Mouse (Mus musculus) intestine, embryonic 15.5 days (tissue): Measurements from ENCODE around the gene Slc22a5. TPM values are rescaled to one million over a fixed set of nuclear protein-coding genes. Genes with fewer than 3 reads are reported as not detected.

Experiments
- ATAC-seq: fragments of 200-750 bp; cut with Nextera tagmentation; 2 replicates; pipeline ENCODE4 v1.8.0; 2017; ENCODE audit warnings: moderate TSS enrichment, moderate library complexity
- H3K27ac ChIP-seq: fragments of 300-500 bp; sonication (generic); 2 replicates; pipeline ENCODE4 v1.5.1; 2015; ENCODE audit warnings: mild to moderate bottlenecking, inconsistent platforms
- H3K27me3 ChIP-seq: fragments of 300-500 bp; sonication (generic); replicated peaks from 2 replicates; pipeline ENCODE4 v1.6.1; 2015; ENCODE audit warnings: inconsistent platforms
- H3K36me3 ChIP-seq: fragments of 300-500 bp; sonication (generic); 2 replicates; pipeline ENCODE4 v1.6.1; 2015; ENCODE audit warnings: inconsistent platforms
- H3K4me1 ChIP-seq: fragments of 300-500 bp; sonication (generic); replicated peaks from 2 replicates; pipeline ENCODE4 v1.6.1; 2015; ENCODE audit warnings: inconsistent platforms
- H3K4me2 ChIP-seq: fragments of 300-500 bp; sonication (generic); replicated peaks from 2 replicates; pipeline ENCODE4 v1.6.1; 2015; ENCODE audit warnings: mild to moderate bottlenecking, inconsistent platforms
- H3K4me3 ChIP-seq: fragments of 300-500 bp; sonication (generic); replicated peaks from 2 replicates; pipeline ENCODE4 v1.5.1; 2015; ENCODE audit warnings: inconsistent platforms
- H3K9ac ChIP-seq: fragments of 300-500 bp; sonication (generic); 2 replicates; pipeline ENCODE4 v1.6.1; 2015; ENCODE audit warnings: inconsistent platforms
- H3K9me3 ChIP-seq: fragments of 300-500 bp; sonication (generic); 2 replicates; pipeline ENCODE4 v1.6.1; 2016; ENCODE audit warnings: inconsistent platforms
- WGBS: fragments of 180-500 bp; shearing (Covaris S2); methylation state at CpG from one replicate; pipeline ENCODE4 v1.1.7; 2015; 5-methylcytosine and 5-hydroxymethylcytosine counted together
- polyA plus RNA-seq: library from polyadenylated mRNA; unstranded; fragments of >200 nt; fragmentation: Nextera tagmentation; extraction: Ambion mirVana; gene quantifications from 2 replicates; pipeline ENCODE4 v1.2.1, GENCODE M21; 2015

Gene Slc22a5
- polyA plus RNA-seq, 1 experiment from 2014 or later = 10.5 TPM

- Histone ChIP-seq H3K4me3 (no peak overlapping the region), H3K9ac (no peak overlapping the region), H3K27me3 (no peaks in the 10 kb centered on the region), H3K27ac (no peak overlapping the region), H3K36me3 (no peaks in the 10 kb centered on the region), H3K9me3 (no peaks in the 10 kb centered on the region), H3K4me1 (peaks cover 13% of the 10 kb centered on the region), H3K4me2 (no peak overlapping the region)
- no peak for ATAC-seq
- WGBS = 42% methylated on average over 5 of the region's 5 CpGs
These were observed 39.7 kb downstream of the Slc22a5 start for GRCm38 (mm10) chr11:53851795-53852194.

GRCm38 (mm10) chr11:53849588-53850320 lies 41.7 kb downstream of the Slc22a5 start:
- peak; percentile 86 for ATAC-seq
- H3K9me3 ChIP-seq = no peaks in the 10 kb centered on the region
- H3K4me2 ChIP-seq = no peak overlapping the region
- H3K27ac ChIP-seq = no peak overlapping the region; the same call in 1 of the 2 replicates
- H3K36me3 ChIP-seq = no peaks in the 10 kb centered on the region
- peaks cover 13% of the 10 kb centered on the region for H3K4me1 ChIP-seq
- H3K4me3 ChIP-seq = no peak overlapping the region
- 33% methylated on average over 9 of the region's 9 CpGs for WGBS
- H3K27me3 ChIP-seq = no peaks in the 10 kb centered on the region
- no peak overlapping the region for H3K9ac ChIP-seq

GRCm38 (mm10) chr11:53845680-53846079 lies 45.8 kb downstream of the Slc22a5 start:
- H3K27me3 ChIP-seq = no peaks in the 10 kb centered on the region
- H3K4me2 ChIP-seq = no peak overlapping the region
- H3K9ac ChIP-seq = no peak overlapping the region
- H3K4me3 ChIP-seq = no peak overlapping the region
- no peak for ATAC-seq
- no peaks in the 10 kb centered on the region for H3K36me3 ChIP-seq
- H3K27ac ChIP-seq = no peak overlapping the region
- no peaks in the 10 kb centered on the region for H3K9me3 ChIP-seq
- H3K4me1 ChIP-seq = peaks cover 6% of the 10 kb centered on the region
- 74% methylated on average over 6 of the region's 6 CpGs for WGBS

- Histone ChIP-seq H3K27ac (no peak overlapping the region), H3K4me2 (no peak overlapping the region), H3K4me1 (peaks cover 18% of the 10 kb centered on the region), H3K9ac (no peak overlapping the region), H3K9me3 (no peaks in the 10 kb centered on the region), H3K4me3 (no peak overlapping the region), H3K27me3 (no peaks in the 10 kb centered on the region), H3K36me3 (no peaks in the 10 kb centered on the region)
- WGBS = 71% methylated on average over 10 of the region's 10 CpGs
- ATAC-seq = no peak
These were observed 48.4 kb downstream of the Slc22a5 start for GRCm38 (mm10) chr11:53843106-53843505.

- WGBS = 69% methylated on average over 4 of the region's 4 CpGs
- ATAC-seq = no peak
- H3K27me3 ChIP-seq = no peaks in the 10 kb centered on the region
- H3K4me2 ChIP-seq = no peak overlapping the region
- no peaks in the 10 kb centered on the region for H3K9me3 ChIP-seq
- no peak overlapping the region for H3K9ac ChIP-seq
- H3K36me3 ChIP-seq = no peaks in the 10 kb centered on the region
- no peak overlapping the region for H3K4me3 ChIP-seq
- H3K4me1 ChIP-seq = peaks cover 23% of the 10 kb centered on the region
- no peak overlapping the region for H3K27ac ChIP-seq
These were observed 49.3 kb downstream of the Slc22a5 start for GRCm38 (mm10) chr11:53842161-53842581.

- Histone ChIP-seq H3K9me3 (no peaks in the 10 kb centered on the region), H3K4me3 (no peak overlapping the region), H3K9ac (no peak overlapping the region), H3K36me3 (no peaks in the 10 kb centered on the region), H3K27ac (no peak overlapping the region), H3K4me2 (no peak overlapping the region), H3K4me1 (peaks cover 23% of the 10 kb centered on the region), H3K27me3 (no peaks in the 10 kb centered on the region)
- ATAC-seq = no peak
- 83% methylated on average over 12 of the region's 12 CpGs for WGBS
These were observed 49.9 kb downstream of the Slc22a5 start for GRCm38 (mm10) chr11:53841514-53841913.

- peaks cover 23% of the 10 kb centered on the region for H3K4me1 ChIP-seq
- ATAC-seq = peak; percentile 93
- no peak overlapping the region for H3K4me3 ChIP-seq
- peak overlapping the region; percentile 12 for H3K4me2 ChIP-seq
- no peaks in the 10 kb centered on the region for H3K27me3 ChIP-seq
- no peaks in the 10 kb centered on the region for H3K36me3 ChIP-seq
- H3K27ac ChIP-seq = peak overlapping the region; percentile 85
- no peak overlapping the region for H3K9ac ChIP-seq
- no peaks in the 10 kb centered on the region for H3K9me3 ChIP-seq
- 42% methylated on average over 8 of the region's 8 CpGs for WGBS
These were observed 51.5 kb downstream of the Slc22a5 start for GRCm38 (mm10) chr11:53839663-53840642.

GRCm38 (mm10) chr11:53839147-53839546 lies 52.3 kb downstream of the Slc22a5 start:
- 56% methylated on average over 6 of the region's 6 CpGs for WGBS
- ATAC-seq = peak; percentile 7; the same call in 1 of the 2 replicates
- peak overlapping the region; percentile 85 for H3K27ac ChIP-seq

GRCm38 (mm10) chr11:53837731-53838130 lies 53.7 kb downstream of the Slc22a5 start:
- Histone ChIP-seq H3K27ac (no peak overlapping the region), H3K4me2 (no peak overlapping the region), H3K9me3 (no peaks in the 10 kb centered on the region), H3K9ac (no peak overlapping the region), H3K36me3 (no peaks in the 10 kb centered on the region), H3K4me1 (peaks cover 23% of the 10 kb centered on the region), H3K4me3 (no peak overlapping the region), H3K27me3 (no peaks in the 10 kb centered on the region)
- no peak for ATAC-seq
- 88% methylated on average over 5 of the region's 5 CpGs for WGBS

More at GRCm38 (mm10) chr11:53839147-53839546, 52.3 kb downstream of the Slc22a5 start:
- H3K36me3 ChIP-seq = no peaks in the 10 kb centered on the region
- no peaks in the 10 kb centered on the region for H3K27me3 ChIP-seq
- H3K4me1 ChIP-seq = peaks cover 23% of the 10 kb centered on the region
- peak overlapping the region; percentile 10; the same call in 1 of the 2 replicates for H3K4me2 ChIP-seq
- H3K4me3 ChIP-seq = no peak overlapping the region
- H3K9ac ChIP-seq = peak overlapping the region; percentile 9; the same call in 1 of the 2 replicates
- no peaks in the 10 kb centered on the region for H3K9me3 ChIP-seq

- Histone ChIP-seq H3K27me3 (no peaks in the 10 kb centered on the region), H3K36me3 (no peaks in the 10 kb centered on the region), H3K4me1 (peaks cover 18% of the 10 kb centered on the region), H3K9ac (no peak overlapping the region), H3K4me3 (no peak overlapping the region), H3K27ac (no peak overlapping the region), H3K4me2 (no peak overlapping the region), H3K9me3 (no peaks in the 10 kb centered on the region)
- 75% methylated on average over 4 of the region's 4 CpGs for WGBS
- ATAC-seq = no peak
These were observed 56.0 kb downstream of the Slc22a5 start for GRCm38 (mm10) chr11:53835379-53836010.

- Histone ChIP-seq H3K36me3 (no peaks in the 10 kb centered on the region), H3K27me3 (no peaks in the 10 kb centered on the region), H3K9me3 (no peaks in the 10 kb centered on the region), H3K4me1 (no peaks in the 10 kb centered on the region), H3K27ac (no peak overlapping the region), H3K9ac (no peak overlapping the region), H3K4me2 (no peak overlapping the region), H3K4me3 (no peak overlapping the region)
- ATAC-seq = no peak
- WGBS = 83% methylated on average over 4 of the region's 4 CpGs
These were observed 66.1 kb downstream of the Slc22a5 start for GRCm38 (mm10) chr11:53825409-53825808.

- ATAC-seq = peak; percentile 34; the same call in 1 of the 2 replicates
- Histone ChIP-seq H3K36me3 (no peaks in the 10 kb centered on the region), H3K27me3 (no peaks in the 10 kb centered on the region), H3K4me2 (no peak overlapping the region), H3K4me3 (no peak overlapping the region), H3K9ac (no peak overlapping the region), H3K4me1 (no peaks in the 10 kb centered on the region), H3K27ac (no peak overlapping the region), H3K9me3 (no peaks in the 10 kb centered on the region)
- WGBS = 90% methylated on average over 3 of the region's 3 CpGs
These were observed 69.5 kb downstream of the Slc22a5 start for GRCm38 (mm10) chr11:53821945-53822338.
